Mouse (Mus musculus) liver, adult 10 weeks (tissue): ENCODE measurements around the gene 9030025P20Rik. TPM values are rescaled to one million over a fixed set of nuclear protein-coding genes. Genes with fewer than 3 reads are reported as not detected.

ENCODE experiments used
- polyA plus RNA-seq: library from polyadenylated mRNA; stranded (reverse); fragments of 350-450 nt; fragmentation: Illumina TruSeq; extraction: RNeasy Lipid Tissue Mini Kit (QIAGEN cat#74804); gene quantifications from one replicate; pipeline ENCODE4 v1.2.3, GENCODE M21; 2014; ENCODE audit warnings: low read depth, low replicate concordance

9030025P20Rik gene
- 5.5 TPM for polyA plus RNA-seq

GRCm38 (mm10) chr17:14978362-14979038 is at the start of gene 9030025P20Rik, which contains the start of gene Gm3417:
9030025P20Rik (plus strand) TSS chr17:14978468.
Gm3417 (minus strand) TSS chr17:14978790.

GRCm38 (mm10) chr17:14943009-14943728 is 35.1 kb upstream of the 9030025P20Rik start, which contains the start of the genes Wdr27 and 1600012H06Rik:
Wdr27 (minus strand) TSS chr17:14943158.
1600012H06Rik (plus strand) TSS chr17:14943184.

GRCm38 (mm10) chr17:14960951-14961556 is 17.2 kb upstream of the 9030025P20Rik start, which contains the start of gene Phf10:
Phf10 (minus strand) TSS chr17:14961273.

GRCm38 (mm10) chr17:15009706-15010413 is 31.6 kb downstream of the 9030025P20Rik start, which contains the start of gene Gm3435:
Gm3435 (plus strand) TSS chr17:15010176.

Other genes starting within 250 kb of the 9030025P20Rik start
- 1.5 TPM for gene Wdr27, start 35.3 kb upstream of the 9030025P20Rik start, polyA plus RNA-seq
- 53.1 TPM for gene 1600012H06Rik, start 35.3 kb upstream of the 9030025P20Rik start, polyA plus RNA-seq
- gene Phf10, start 17.2 kb upstream of the 9030025P20Rik start, polyA plus RNA-seq: 39.4 TPM
- 1.6 TPM for gene Gm3417, start 322 bp downstream of the 9030025P20Rik start, polyA plus RNA-seq
- gene Gm3435, start 31.7 kb downstream of the 9030025P20Rik start, polyA plus RNA-seq: 2.6 TPM
- 30.5 TPM for gene Ermard, start 62.7 kb downstream of the 9030025P20Rik start, polyA plus RNA-seq
- 1.3 TPM for gene Tcte3, start 63.0 kb downstream of the 9030025P20Rik start, polyA plus RNA-seq
- 0.93 TPM for gene Gm3448, start 63.1 kb downstream of the 9030025P20Rik start, polyA plus RNA-seq